Mouse (Mus musculus): ENCODE measurements around the gene Acad12.

- TF ChIP-seq POLR2A (IDR thresholded peaks at IDR 0.05; ENCODE audit: extremely low read depth, insufficient read depth, low read length) (no peak), CTCF (IDR thresholded peaks at IDR 0.05; ENCODE audit: extremely low read depth, insufficient read depth, low read length) (no peak)
Observed at GRCm38 (mm10) chr5:121574145-121574544, 44.6 kb downstream of the Acad12 start.

Data from cortical plate, adult 2 months (tissue).